Mouse (Mus musculus) forelimb bud, embryonic 11.5 days (tissue): ENCODE measurements around the gene Trpm8.

Experiments used
- DNase-seq: peaks from one replicate; pipeline ENCODE4 v3.0.0-alpha.2; 2012; ENCODE audit warnings: low read depth, low spot score

Gene Trpm8

GRCm38 (mm10) chr1:88432601-88433000 lies 155.1 kb downstream of the Trpm8 start:
- no peak for DNase-seq

- DNase-seq: no peak
These were observed 155.8 kb downstream of the Trpm8 start for GRCm38 (mm10) chr1:88433096-88433883.

GRCm38 (mm10) chr1:88434057-88434456 lies 156.6 kb downstream of the Trpm8 start:
- DNase-seq: no peak

GRCm38 (mm10) chr1:88437206-88438126 lies 160.0 kb downstream of the Trpm8 start:
- DNase-seq: no peak
